Mouse (Mus musculus) fat pad, adult 2 months (tissue): ENCODE results near the gene Wnt7b.

Experiments
- DNase-seq: peaks from one replicate; pipeline ENCODE4 v3.0.0-alpha.2; 2011; ENCODE audit warnings: low read depth, low spot score; ENCODE audit errors: extremely low read depth

The Wnt7b gene

DNA sequence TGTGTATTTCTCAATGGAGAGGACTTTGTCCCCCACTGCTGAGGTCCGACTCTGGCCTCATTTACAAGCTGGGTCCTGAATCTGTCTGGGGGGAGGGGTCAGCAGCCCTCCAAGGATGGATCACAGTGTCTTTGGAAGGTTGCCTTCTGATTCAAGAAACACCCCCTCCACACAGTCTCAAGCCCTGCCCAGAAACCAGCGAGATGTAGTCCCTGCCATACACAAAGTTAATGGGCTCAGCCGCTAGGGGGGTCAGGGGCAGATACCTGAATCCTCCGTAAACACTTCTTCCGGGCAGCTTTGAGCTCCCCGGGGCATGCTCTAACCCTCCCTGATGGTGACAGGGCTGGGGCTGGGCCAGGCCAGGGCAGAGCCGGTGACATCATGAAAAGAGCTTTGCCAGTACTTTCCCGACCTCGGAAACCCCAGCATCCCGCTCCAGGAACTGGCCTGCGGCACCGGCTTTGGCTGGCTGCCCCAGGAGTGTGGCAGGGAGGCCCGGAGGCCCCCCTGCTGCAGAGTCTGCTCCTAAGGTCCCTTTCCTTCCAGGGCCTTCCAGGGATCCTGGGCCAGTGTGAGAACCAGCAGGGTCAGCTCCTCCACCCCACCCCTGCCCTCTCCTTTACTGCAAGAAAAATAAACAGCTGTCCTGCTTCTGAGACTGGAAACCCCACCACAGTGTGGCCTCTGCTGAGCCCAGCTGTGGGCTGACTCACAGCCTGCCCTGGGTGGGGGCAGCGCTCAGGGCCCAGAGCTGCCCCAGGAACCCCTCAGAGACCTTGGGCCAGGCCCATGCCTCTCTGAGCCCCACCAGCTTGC lies 58.9 kb downstream of the Wnt7b start:
- no peak for DNase-seq

DNA sequence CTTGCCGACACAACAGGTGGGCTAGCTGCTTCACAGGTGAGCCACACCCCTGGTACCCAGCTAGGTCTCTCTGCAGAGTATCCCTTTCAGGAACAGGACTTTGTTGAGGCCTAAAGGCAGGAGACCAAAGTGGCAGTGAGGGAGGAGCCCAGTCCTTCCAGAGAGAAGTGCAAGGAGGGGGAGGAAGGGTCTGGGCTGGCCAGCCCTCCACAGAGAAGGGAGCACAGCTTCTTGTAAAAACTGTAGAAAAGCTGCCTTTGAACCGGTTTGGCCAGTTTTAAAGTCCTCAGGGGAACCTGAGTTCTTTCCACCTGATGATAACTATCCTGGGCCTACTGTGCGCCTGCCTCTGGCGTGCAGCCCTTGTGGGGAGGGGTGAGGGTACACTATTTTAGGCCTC lies 62.8 kb downstream of the Wnt7b start:
- no peak for DNase-seq

DNA sequence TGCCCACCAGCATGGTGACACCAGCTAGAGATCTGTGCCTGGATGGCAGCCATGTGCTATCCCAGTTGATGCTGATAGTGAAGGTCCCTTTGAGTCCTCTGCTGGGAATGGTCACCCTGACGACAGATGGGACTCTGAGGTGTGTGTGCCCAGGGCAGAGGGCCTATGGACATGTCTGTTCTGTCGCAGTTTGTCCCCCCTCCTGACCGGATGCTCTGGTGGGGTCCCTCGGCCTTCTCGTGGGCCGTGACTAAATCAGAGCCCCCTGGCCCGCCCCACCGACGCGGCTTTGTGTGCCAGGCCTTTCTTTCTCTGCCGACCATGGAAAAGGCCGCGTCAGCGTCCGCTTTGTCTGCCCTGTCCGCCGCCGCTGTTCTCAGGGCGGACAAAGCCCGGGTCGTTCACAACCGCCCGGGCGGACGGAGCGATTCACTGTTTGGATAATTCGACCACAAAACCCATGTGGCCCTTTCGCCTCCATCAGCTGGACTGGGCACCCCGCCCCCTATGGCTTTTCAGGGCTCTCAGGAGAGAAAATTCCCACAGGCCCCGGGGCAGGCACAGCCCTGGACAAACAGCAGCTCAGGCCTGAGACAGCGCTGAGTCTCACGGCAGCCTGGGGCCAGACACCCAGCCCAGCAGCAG lies 74.8 kb downstream of the Wnt7b start:
- DNase-seq: no peak

DNA sequence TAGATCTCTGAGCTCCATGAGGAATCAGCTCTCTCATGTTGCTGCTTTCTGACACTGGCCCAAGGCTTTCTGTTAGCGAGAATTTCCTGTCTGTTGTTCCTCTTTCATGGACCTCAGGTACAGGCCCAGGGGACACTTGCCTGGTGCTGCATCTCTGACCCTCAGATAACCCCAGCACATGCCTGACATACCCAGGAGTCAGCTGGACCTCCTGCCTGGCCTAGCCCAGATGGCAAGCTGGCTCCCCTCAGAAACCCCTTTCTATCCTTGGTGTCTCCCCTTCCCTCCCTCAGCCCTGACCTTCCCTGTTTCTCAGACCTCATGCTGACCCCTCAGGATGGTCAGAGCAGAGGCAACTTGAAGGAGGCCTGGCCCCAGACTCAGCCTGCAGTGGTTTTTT lies 75.6 kb downstream of the Wnt7b start:
- DNase-seq: no peak

DNA sequence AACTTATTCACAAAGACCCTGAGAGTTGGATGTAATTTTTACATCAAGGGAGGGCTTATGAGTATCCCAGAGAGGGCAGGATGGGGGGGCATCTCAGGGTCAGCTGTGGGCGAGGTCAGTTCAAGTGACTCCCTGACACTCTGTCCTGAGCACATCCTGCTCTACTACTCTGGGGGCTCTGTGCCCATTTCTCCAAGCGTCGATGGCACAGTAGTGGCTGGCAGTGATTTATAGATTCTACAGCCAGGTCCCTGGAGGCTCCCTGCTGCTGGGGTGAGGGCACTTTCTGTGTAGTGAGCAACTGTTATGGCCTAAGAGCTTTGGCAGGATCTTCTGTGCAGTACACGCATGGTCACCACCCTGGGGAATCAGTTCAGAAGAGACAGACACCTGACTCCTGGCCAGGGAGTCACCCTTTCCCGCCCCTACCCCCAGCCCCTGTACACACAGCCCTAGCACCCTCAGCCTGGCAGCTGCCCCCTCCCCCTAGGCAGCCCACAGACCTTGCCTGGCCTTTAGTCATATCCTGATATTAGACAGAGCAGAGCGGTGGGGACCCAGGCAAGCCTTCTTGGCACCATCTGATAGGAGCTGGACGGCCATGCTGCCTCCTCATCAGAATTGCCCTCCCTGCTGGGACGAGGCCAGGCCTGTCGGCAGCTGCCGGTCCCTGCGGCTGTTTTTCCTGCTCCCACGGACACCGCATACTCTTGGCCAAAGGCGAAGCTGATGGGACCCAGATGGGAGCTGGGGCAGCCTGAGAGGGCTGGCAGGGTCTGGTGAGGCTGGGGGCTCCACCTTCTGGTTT lies 77.0 kb downstream of the Wnt7b start:
- no peak for DNase-seq

DNA sequence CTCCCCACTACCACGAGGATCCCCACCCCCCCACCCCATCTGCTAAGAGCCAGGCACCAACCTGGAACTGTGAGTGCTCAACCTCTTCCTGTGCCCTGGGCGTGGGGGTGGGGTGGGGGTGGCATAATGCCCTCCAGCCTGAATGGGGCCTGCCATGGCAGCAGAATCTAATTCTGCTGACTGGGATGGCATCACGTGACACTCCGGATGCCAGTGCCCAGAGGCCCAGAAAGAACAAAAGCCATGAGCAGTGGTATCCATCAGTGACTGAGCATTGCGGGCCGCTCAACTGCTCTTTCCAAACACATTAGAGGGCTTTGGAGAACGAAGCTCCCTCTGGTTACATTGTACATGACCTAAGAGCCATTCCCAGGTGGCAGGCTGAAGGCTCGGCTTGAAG lies 79.1 kb downstream of the Wnt7b start, which contains the start of gene 7530416G11Rik:
7530416G11Rik (minus strand) TSS at position 101 of the 400 bp plus-strand sequence.
- no peak for DNase-seq

DNA sequence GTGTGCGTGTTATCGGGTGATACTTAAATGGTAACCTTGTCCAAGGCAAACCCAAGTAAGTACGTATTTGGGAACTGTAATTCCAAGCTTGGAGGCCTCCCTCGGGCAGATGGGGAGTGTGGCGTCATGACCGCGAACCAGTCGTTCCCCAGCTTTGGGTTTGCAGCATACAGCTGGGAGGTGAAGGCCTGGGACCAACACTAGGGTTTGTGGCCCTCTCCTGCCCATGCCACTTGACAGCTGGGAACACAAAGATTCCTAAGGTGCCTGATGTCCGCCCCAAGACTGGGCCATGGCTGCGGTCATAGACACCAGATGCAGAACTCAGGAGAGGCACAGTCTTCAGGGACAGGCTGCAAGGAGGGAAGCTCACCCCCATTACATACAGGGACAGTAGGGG lies 82.0 kb downstream of the Wnt7b start:
- DNase-seq: no peak

DNA sequence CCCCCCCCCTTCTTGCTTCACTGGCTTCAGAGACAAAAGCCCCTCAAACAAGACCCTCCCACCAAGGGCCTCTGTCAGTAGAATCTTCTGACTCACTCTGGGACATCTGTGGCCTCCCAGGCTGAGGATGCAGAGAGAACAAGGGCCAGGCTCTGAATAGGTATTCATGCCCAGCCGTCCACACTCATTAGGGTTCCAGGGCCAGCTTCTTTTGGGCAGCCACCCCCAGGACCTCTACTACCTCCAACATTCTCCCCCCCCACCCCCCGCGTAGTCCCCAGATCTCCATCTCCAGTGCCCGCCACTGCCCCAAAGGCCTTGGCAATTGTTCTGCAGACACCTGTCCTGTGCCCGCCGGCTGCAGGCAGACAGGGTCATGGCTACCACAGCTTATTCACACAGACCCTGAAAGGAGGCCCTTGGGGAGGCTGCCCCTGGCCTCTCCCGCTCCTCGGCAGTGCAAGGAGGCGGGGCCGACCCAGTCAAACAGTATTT lies 84.2 kb downstream of the Wnt7b start:
- DNase-seq: no peak

DNA sequence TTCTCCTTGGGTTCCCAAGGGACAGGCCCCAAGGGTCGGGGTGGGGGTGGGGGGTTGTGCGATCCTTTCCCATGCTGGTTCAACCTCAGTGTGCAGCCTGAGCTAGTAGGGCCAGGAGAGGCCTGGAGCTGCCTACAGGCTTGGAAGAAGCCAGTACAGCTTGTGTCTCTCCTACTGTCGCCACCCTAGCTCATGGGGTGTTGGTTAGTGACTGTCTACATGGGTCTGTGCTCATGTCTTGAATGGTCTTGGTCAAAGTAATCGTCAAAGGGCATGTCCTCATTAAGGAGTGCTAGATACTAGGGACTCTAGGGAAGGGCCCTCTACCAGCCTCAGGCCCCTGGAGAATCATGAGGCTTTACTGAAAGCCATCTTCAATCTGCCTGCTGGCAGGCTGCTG lies 84.7 kb downstream of the Wnt7b start:
- DNase-seq: no peak

DNA sequence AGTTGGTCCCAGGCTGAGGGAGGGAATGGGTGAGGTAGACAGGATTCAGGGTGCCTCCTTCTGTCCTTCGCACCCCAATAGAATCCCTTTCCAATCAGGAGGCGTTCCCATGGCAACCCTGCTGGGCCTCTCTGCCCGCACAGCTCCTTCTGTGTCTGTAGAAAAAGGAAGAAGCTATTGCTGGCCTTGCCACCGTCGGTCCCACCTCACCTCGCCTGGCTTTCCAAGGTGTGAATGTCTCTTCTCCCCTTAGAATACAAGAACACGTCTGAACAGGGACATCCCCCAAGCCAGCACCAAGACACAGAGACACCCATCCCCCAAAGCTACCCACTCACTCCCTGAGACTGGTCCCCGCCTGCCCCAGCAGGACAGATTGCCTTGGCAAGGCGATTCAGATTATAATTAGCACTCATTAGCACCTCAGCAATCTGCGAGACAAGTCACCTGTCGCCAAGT lies 88.1 kb downstream of the Wnt7b start:
- no peak for DNase-seq

DNA sequence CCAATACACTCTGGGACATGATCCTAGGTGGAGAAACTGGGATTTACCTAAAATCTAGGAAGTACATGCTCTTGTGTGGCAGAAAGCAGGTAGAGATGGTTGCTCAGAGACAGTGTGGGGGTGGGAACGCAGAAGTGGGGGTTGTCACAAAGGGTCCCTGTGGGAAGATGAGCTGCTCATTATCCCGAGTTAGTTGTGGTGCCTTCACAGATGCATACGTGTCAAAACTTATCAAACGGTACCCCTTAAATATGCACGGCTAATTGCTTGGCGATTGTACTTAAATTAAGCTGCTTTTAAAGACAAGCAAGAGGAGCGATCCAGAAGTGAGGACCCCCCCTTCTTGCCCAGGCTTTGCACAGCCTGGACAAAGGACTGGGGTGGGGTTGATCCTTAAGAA lies 92.5 kb downstream of the Wnt7b start:
- no peak for DNase-seq

DNA sequence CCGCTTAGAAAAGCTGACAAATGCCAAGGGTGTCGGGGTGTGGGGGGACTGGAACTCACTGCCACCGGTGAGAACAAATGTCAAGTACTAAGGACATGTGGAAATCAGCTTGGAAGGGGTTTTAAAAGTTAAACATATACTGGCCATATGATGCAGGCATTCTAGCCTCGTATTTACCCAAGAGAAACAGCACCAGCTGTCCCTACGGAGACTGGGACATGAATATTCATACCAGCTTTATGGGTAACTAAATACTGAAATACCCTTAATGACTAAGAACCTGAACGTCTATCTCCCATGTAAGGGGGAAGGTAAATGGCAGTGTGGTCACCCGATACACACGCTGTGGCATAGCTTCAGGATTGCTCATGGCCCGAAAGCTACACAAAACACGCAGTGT lies 93.4 kb downstream of the Wnt7b start:
- DNase-seq: no peak
